Mouse (Mus musculus) hindbrain, embryonic 12.5 days (tissue): Measurements from ENCODE around the gene Arl5c. TPM values are rescaled to one million over a fixed set of nuclear protein-coding genes. Genes with fewer than 3 reads are reported as not detected.
A peak's percentile ranks its signal among the peaks of the same experiment; 100 is the strongest.

Experiments
- ATAC-seq: fragments of 200-750 bp; cut with Nextera tagmentation; 2 replicates; pipeline ENCODE4 v1.8.0; 2017; ENCODE audit warnings: moderate TSS enrichment; ENCODE audit not compliant: low FRiP score
- H3K27ac ChIP-seq: fragments of 300-500 bp; sonication (generic); 2 replicates; pipeline ENCODE4 v1.5.1; 2016; ENCODE audit warnings: mild to moderate bottlenecking
- H3K27me3 ChIP-seq: fragments of 300-500 bp; sonication (generic); 2 replicates; pipeline ENCODE4 v1.6.1; 2016; ENCODE audit warnings: mild to moderate bottlenecking
- H3K36me3 ChIP-seq: fragments of 300-500 bp; sonication (generic); 2 replicates; pipeline ENCODE4 v1.6.1; 2016; ENCODE audit warnings: mild to moderate bottlenecking
- H3K4me1 ChIP-seq: fragments of 300-500 bp; sonication (generic); 2 replicates; pipeline ENCODE4 v1.6.1; 2016
- H3K4me2 ChIP-seq: fragments of 300-500 bp; sonication (generic); replicated peaks from 2 replicates; pipeline ENCODE4 v1.6.1; 2016; ENCODE audit warnings: mild to moderate bottlenecking
- H3K4me3 ChIP-seq: fragments of 300-500 bp; sonication (generic); 2 replicates; pipeline ENCODE4 v1.5.1; 2016; ENCODE audit warnings: mild to moderate bottlenecking
- H3K9ac ChIP-seq: fragments of 300-500 bp; sonication (generic); 2 replicates; pipeline ENCODE4 v1.6.1; 2016; ENCODE audit warnings: mild to moderate bottlenecking, moderate library complexity
- H3K9me3 ChIP-seq: fragments of 300-500 bp; sonication (generic); replicated peaks from 2 replicates; pipeline ENCODE4 v1.6.1; 2016; ENCODE audit warnings: mild to moderate bottlenecking
- WGBS: fragments of 180-500 bp; shearing (Covaris S2); methylation state at CpG from one replicate; pipeline ENCODE4 v1.1.7; 2016; 5-methylcytosine and 5-hydroxymethylcytosine counted together
- polyA plus RNA-seq: library from polyadenylated mRNA; unstranded; fragments of >200 nt; fragmentation: Nextera tagmentation; extraction: Ambion mirVana; gene quantifications from 2 replicates; pipeline ENCODE4 v1.2.1, GENCODE M21; 2016

Gene Arl5c
- polyA plus RNA-seq, 1 experiment from 2014 or later, result 7.0 TPM

GRCm38 (mm10) chr11:98027297-98027688 is 31.3 kb upstream of the Arl5c start:
- H3K4me3 ChIP-seq, result peak overlapping the region; percentile 100
- H3K9me3 ChIP-seq, result no peaks in the 10 kb centered on the region
- H3K9ac ChIP-seq, result peak overlapping the region; percentile 99
- peaks cover 33% of the 10 kb centered on the region for H3K36me3 ChIP-seq
- H3K27ac ChIP-seq, result peak overlapping the region; percentile 91
- under 1% methylated on average over 18 of the region's 18 CpGs for WGBS
- H3K4me2 ChIP-seq, result peak overlapping the region; percentile 93
- H3K4me1 ChIP-seq, result peaks cover 24% of the 10 kb centered on the region
- H3K27me3 ChIP-seq, result no peaks in the 10 kb centered on the region
- ATAC-seq, result peak; percentile 7; the same call in 1 of the 2 replicates

- Histone ChIP-seq H3K27ac (peak within 1 kb of the TSS; percentile 91), H3K4me2 (peak within 1 kb of the TSS; percentile 93), H3K36me3 (peaks cover 33% of the 10 kb centered on the region), H3K4me3 (peak within 1 kb of the TSS; percentile 100), H3K27me3 (no peaks in the 10 kb centered on the region), H3K9ac (peak within 1 kb of the TSS; percentile 99), H3K4me1 (peaks cover 25% of the 10 kb centered on the region), H3K9me3 (no peaks in the 10 kb centered on the region)
- under 1% methylated on average over 65 of the region's 69 CpGs for WGBS
- ATAC-seq, result peak; percentile 55
Measured at GRCm38 (mm10) chr11:98026570-98027296, 30.8 kb upstream of the Arl5c start, which contains the start of gene Rpl19. Gene Rpl19 (plus strand): TSS chr11:98026710.

GRCm38 (mm10) chr11:98026248-98026569 is 30.2 kb upstream of the Arl5c start:
- peak overlapping the region; percentile 100 for H3K4me3 ChIP-seq
- H3K9ac ChIP-seq, result peak overlapping the region; percentile 99
- peaks cover 31% of the 10 kb centered on the region for H3K4me1 ChIP-seq
- WGBS, result 6% methylated on average over 15 of the region's 15 CpGs
- peaks cover 31% of the 10 kb centered on the region for H3K36me3 ChIP-seq
- no peaks in the 10 kb centered on the region for H3K27me3 ChIP-seq
- peak overlapping the region; percentile 91 for H3K27ac ChIP-seq
- ATAC-seq, result no peak
- H3K4me2 ChIP-seq, result peak overlapping the region; percentile 93
- no peaks in the 10 kb centered on the region for H3K9me3 ChIP-seq

GRCm38 (mm10) chr11:98024516-98024915 is 28.5 kb upstream of the Arl5c start:
- no peak overlapping the region for H3K9ac ChIP-seq
- ATAC-seq, result no peak
- H3K4me1 ChIP-seq, result peaks cover 46% of the 10 kb centered on the region
- peaks cover 14% of the 10 kb centered on the region for H3K36me3 ChIP-seq
- H3K9me3 ChIP-seq, result no peaks in the 10 kb centered on the region
- no peak overlapping the region for H3K4me3 ChIP-seq
- H3K4me2 ChIP-seq, result no peak overlapping the region
- WGBS, result 89% methylated on average over 3 of the region's 3 CpGs
- no peak overlapping the region for H3K27ac ChIP-seq
- H3K27me3 ChIP-seq, result no peaks in the 10 kb centered on the region

GRCm38 (mm10) chr11:98022555-98023371 is 26.8 kb upstream of the Arl5c start, which contains the start of gene Cacnb1:
Gene Cacnb1 (minus strand): TSS chr11:98023034.
- peak within 1 kb of the TSS; percentile 76 for H3K9ac ChIP-seq
- no peaks in the 10 kb centered on the region for H3K9me3 ChIP-seq
- H3K36me3 ChIP-seq, result peaks cover 6% of the 10 kb centered on the region; the same call in 1 of the 2 replicates
- H3K4me2 ChIP-seq, result peak within 1 kb of the TSS; percentile 78
- H3K27ac ChIP-seq, result peak within 1 kb of the TSS; percentile 91
- no peaks in the 10 kb centered on the region for H3K27me3 ChIP-seq
- ATAC-seq, result peak; percentile 49
- H3K4me1 ChIP-seq, result peaks cover 55% of the 10 kb centered on the region
- peak within 1 kb of the TSS; percentile 56 for H3K4me3 ChIP-seq
- 1% methylated on average over 42 of the region's 52 CpGs for WGBS

- no peaks in the 10 kb centered on the region for H3K9me3 ChIP-seq
- H3K4me2 ChIP-seq, result peak overlapping the region; percentile 78
- peak overlapping the region; percentile 56 for H3K4me3 ChIP-seq
- H3K9ac ChIP-seq, result peak overlapping the region; percentile 76
- no peaks in the 10 kb centered on the region for H3K27me3 ChIP-seq
- H3K27ac ChIP-seq, result peak overlapping the region; percentile 91
- under 1% methylated on average over 20 of the region's 23 CpGs for WGBS
- peak; percentile 46 for ATAC-seq
- H3K4me1 ChIP-seq, result peaks cover 53% of the 10 kb centered on the region
- H3K36me3 ChIP-seq, result peaks cover 11% of the 10 kb centered on the region
Measured at GRCm38 (mm10) chr11:98022253-98022554, 26.2 kb upstream of the Arl5c start.

GRCm38 (mm10) chr11:98021565-98022252 is 25.7 kb upstream of the Arl5c start:
- H3K9me3 ChIP-seq, result no peaks in the 10 kb centered on the region
- H3K27me3 ChIP-seq, result no peaks in the 10 kb centered on the region
- 5% methylated on average over 31 of the region's 34 CpGs for WGBS
- peak overlapping the region; percentile 78 for H3K4me2 ChIP-seq
- H3K9ac ChIP-seq, result peak overlapping the region; percentile 76
- H3K4me1 ChIP-seq, result peaks cover 53% of the 10 kb centered on the region
- peaks cover 16% of the 10 kb centered on the region for H3K36me3 ChIP-seq
- ATAC-seq, result peak; percentile 26
- H3K4me3 ChIP-seq, result peak overlapping the region; percentile 56
- peak overlapping the region; percentile 91 for H3K27ac ChIP-seq

- ATAC-seq, result no peak
- Histone ChIP-seq H3K36me3 (peaks cover 22% of the 10 kb centered on the region), H3K27ac (0 out of 2 replicates have a peak overlapping the region, but pooled peaks have one; percentile 91), H3K9me3 (no peaks in the 10 kb centered on the region), H3K4me2 (peak overlapping the region; percentile 78), H3K9ac (peak overlapping the region; percentile 76), H3K4me3 (peak overlapping the region; percentile 56), H3K4me1 (peaks cover 53% of the 10 kb centered on the region), H3K27me3 (no peaks in the 10 kb centered on the region)
- WGBS, result 45% methylated on average over 2 of the region's 2 CpGs
Measured at GRCm38 (mm10) chr11:98021118-98021517, 25.1 kb upstream of the Arl5c start.

GRCm38 (mm10) chr11:98020710-98021109 is 24.7 kb upstream of the Arl5c start:
- 60% methylated on average over 1 of the region's 1 CpGs for WGBS
- peak overlapping the region; percentile 56 for H3K4me3 ChIP-seq
- H3K9ac ChIP-seq, result peak overlapping the region; percentile 76; the same call in 1 of the 2 replicates
- peaks cover 26% of the 10 kb centered on the region for H3K36me3 ChIP-seq
- H3K9me3 ChIP-seq, result no peaks in the 10 kb centered on the region
- no peaks in the 10 kb centered on the region for H3K27me3 ChIP-seq
- H3K4me1 ChIP-seq, result peaks cover 49% of the 10 kb centered on the region
- peak overlapping the region; percentile 83; the same call in 1 of the 2 replicates for H3K27ac ChIP-seq
- no peak for ATAC-seq
- H3K4me2 ChIP-seq, result peak overlapping the region; percentile 78

- 22% methylated on average over 8 of the region's 8 CpGs for WGBS
- Histone ChIP-seq H3K9me3 (no peaks in the 10 kb centered on the region), H3K36me3 (peaks cover 32% of the 10 kb centered on the region), H3K4me1 (peaks cover 45% of the 10 kb centered on the region), H3K4me3 (peak overlapping the region; percentile 56), H3K4me2 (peak overlapping the region; percentile 78), H3K9ac (peak overlapping the region; percentile 53), H3K27ac (peak overlapping the region; percentile 83), H3K27me3 (no peaks in the 10 kb centered on the region)
- peak; percentile 27; the same call in 1 of the 2 replicates for ATAC-seq
Measured at GRCm38 (mm10) chr11:98019883-98020610, 24.1 kb upstream of the Arl5c start.

- Histone ChIP-seq H3K36me3 (peaks cover 40% of the 10 kb centered on the region), H3K4me1 (peaks cover 45% of the 10 kb centered on the region), H3K9ac (peak overlapping the region; percentile 53), H3K27me3 (no peaks in the 10 kb centered on the region), H3K4me2 (peak overlapping the region; percentile 78), H3K27ac (peak overlapping the region; percentile 83), H3K4me3 (0 out of 2 replicates have a peak overlapping the region, but pooled peaks have one; percentile 2), H3K9me3 (no peaks in the 10 kb centered on the region)
- 21% methylated on average over 10 of the region's 10 CpGs for WGBS
- no peak for ATAC-seq
Measured at GRCm38 (mm10) chr11:98018858-98019641, 23.1 kb upstream of the Arl5c start.
